Mouse (Mus musculus): ENCODE results near the gene Mnat1.

Mnat1 gene

GRCm38 (mm10) chr12:73160341-73160740, 36.8 kb downstream of the Mnat1 start:
- Histone ChIP-seq H3K27me3 (ENCODE audit: insufficient read depth, low read length) (no peaks in the 10 kb centered on the region), H3K36me3 (ENCODE audit: insufficient read depth, low read length) (peaks cover under 1% of the 10 kb centered on the region; the same call in 1 of the 2 replicates), H3K9me3 (ENCODE audit: low read length) (peaks cover under 1% of the 10 kb centered on the region; the same call in 1 of the 2 replicates), H3K4me3 (replicated peaks; ENCODE audit: low read length) (no peak overlapping the region), H3K4me1 (replicated peaks; ENCODE audit: low read depth, low read length) (peaks cover 12% of the 10 kb centered on the region)
- TF ChIP-seq CTCF (conservative IDR thresholded peaks at IDR 0.05; ENCODE audit: low read length) (no peak), NANOG (IDR thresholded peaks at IDR 0.05; ENCODE audit: borderline replicate concordance, low read length) (no peak), POU5F1 (IDR thresholded peaks at IDR 0.05; ENCODE audit: borderline replicate concordance, low read length) (no peak)

DNA sequence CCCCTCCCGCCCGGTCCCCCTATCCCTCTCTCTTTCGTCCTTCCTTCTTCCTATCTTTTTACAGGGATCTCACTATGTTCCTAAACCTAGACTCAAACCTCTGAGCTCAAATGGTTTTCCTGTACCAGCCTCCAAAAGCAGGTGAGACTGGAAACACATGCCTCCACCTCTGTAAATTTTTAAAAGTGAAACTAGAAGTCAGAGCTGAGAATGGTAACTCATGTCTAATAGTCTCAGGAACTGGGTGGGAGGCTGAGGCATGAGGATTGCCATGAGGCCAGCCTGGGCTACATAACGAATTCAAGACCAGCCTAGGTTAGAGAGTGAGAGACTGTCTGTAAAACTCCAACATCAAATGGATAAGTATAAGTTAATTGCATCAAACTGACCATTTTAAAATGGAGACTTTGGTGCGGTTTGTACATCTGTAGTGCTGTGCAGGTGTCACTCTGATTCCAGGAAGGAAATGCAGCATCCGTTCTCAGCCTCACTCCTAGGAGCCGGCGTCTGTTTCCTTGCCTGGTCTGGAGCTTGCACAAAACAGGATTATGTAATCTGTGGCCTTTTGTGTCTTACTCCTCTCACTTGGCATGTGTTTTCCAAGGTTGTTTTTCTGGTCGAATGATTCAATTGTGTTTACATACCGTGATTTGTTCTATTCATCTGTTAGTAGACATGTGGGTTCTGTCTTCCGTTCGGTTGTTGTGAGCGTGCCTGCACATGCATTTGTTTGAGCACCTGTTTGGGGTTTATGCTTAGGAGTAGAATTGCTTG, 39.1 kb downstream of the Mnat1 start:
- TF ChIP-seq POU5F1 (IDR thresholded peaks at IDR 0.05; ENCODE audit: borderline replicate concordance, low read length) (no peak), CTCF (conservative IDR thresholded peaks at IDR 0.05; ENCODE audit: low read length) (no peak), NANOG (IDR thresholded peaks at IDR 0.05; ENCODE audit: borderline replicate concordance, low read length) (no peak)

DNA sequence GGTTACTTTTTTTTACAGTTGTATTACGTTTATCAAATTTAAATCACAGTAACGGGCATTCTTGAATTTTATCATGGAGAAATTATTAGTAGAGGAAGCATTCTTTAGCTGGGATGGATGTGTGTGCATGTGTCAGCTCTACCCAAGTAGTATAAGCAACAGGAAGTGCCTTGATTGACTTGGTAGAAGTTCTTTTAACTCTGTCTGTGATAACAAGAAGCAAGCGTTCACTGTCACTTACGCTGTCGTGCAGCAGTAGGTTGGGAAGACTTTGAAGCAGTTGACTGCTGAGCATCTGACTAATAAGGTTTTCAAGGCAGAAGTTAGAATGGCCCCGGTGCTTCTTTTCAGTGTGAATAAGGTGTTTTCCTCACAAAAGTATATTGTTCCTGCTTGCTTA, 47.3 kb downstream of the Mnat1 start:
- peaks cover 37% of the 10 kb centered on the region for H3K36me3 ChIP-seq (ENCODE audit: insufficient read depth, low read length)
- peaks cover 2% of the 10 kb centered on the region for H3K9me3 ChIP-seq (ENCODE audit: low read length)
- H3K27me3 ChIP-seq (ENCODE audit: insufficient read depth, low read length), result no peaks in the 10 kb centered on the region
- TF ChIP-seq CTCF (conservative IDR thresholded peaks at IDR 0.05; ENCODE audit: low read length), result no peak
- no peak for TF ChIP-seq POU5F1 (IDR thresholded peaks at IDR 0.05; ENCODE audit: borderline replicate concordance, low read length)
- no peak for TF ChIP-seq NANOG (IDR thresholded peaks at IDR 0.05; ENCODE audit: borderline replicate concordance, low read length)
- no peak overlapping the region for H3K4me3 ChIP-seq (replicated peaks; ENCODE audit: low read length)
- peaks cover 7% of the 10 kb centered on the region for H3K4me1 ChIP-seq (replicated peaks; ENCODE audit: low read depth, low read length)

More for the DNA sequence above, 39.1 kb downstream of the Mnat1 start:
- Histone ChIP-seq H3K36me3 (ENCODE audit: insufficient read depth, low read length) (peaks cover 5% of the 10 kb centered on the region; the same call in 1 of the 2 replicates), H3K9me3 (ENCODE audit: low read length) (peaks cover 6% of the 10 kb centered on the region), H3K4me3 (replicated peaks; ENCODE audit: low read length) (no peak overlapping the region), H3K4me1 (replicated peaks; ENCODE audit: low read depth, low read length) (peaks cover 18% of the 10 kb centered on the region), H3K27me3 (ENCODE audit: insufficient read depth, low read length) (no peaks in the 10 kb centered on the region)

DNA sequence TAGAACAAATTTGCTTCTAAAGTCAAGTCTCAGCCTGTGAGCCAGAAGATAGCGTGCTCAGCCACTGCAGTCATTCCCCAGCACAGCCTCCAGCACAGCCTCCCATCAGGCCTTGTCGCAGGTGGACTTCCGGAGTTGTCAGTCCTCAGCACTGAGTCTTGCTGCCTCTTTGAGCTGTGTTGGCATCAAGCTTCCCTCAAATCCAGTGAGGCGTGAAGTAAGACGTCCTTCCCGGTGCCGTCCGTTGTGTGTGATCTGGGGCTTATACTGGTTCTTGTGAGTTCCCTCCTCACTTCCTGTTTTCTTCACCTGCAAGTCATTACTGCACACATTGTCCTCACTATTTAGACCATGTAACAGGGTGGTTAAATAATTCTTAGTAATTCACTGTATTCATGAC, 60.4 kb downstream of the Mnat1 start:
- Histone ChIP-seq H3K36me3 (ENCODE audit: insufficient read depth, low read length) (peaks cover 30% of the 10 kb centered on the region), H3K4me1 (replicated peaks; ENCODE audit: low read depth, low read length) (no peaks in the 10 kb centered on the region), H3K4me3 (replicated peaks; ENCODE audit: low read length) (no peak overlapping the region), H3K9me3 (ENCODE audit: low read length) (no peaks in the 10 kb centered on the region), H3K27me3 (ENCODE audit: insufficient read depth, low read length) (no peaks in the 10 kb centered on the region)
- TF ChIP-seq POU5F1 (IDR thresholded peaks at IDR 0.05; ENCODE audit: borderline replicate concordance, low read length), result no peak
- no peak for TF ChIP-seq CTCF (conservative IDR thresholded peaks at IDR 0.05; ENCODE audit: low read length)
- TF ChIP-seq NANOG (IDR thresholded peaks at IDR 0.05; ENCODE audit: borderline replicate concordance, low read length), result no peak

- no peak for TF ChIP-seq POU5F1 (IDR thresholded peaks at IDR 0.05; ENCODE audit: borderline replicate concordance, low read length)
- no peak for TF ChIP-seq CTCF (conservative IDR thresholded peaks at IDR 0.05; ENCODE audit: low read length)
- no peak for TF ChIP-seq NANOG (IDR thresholded peaks at IDR 0.05; ENCODE audit: borderline replicate concordance, low read length)
- Histone ChIP-seq H3K9me3 (ENCODE audit: low read length) (no peaks in the 10 kb centered on the region), H3K4me3 (replicated peaks; ENCODE audit: low read length) (no peak overlapping the region), H3K36me3 (ENCODE audit: insufficient read depth, low read length) (peaks cover 14% of the 10 kb centered on the region), H3K4me1 (replicated peaks; ENCODE audit: low read depth, low read length) (no peaks in the 10 kb centered on the region), H3K27me3 (ENCODE audit: insufficient read depth, low read length) (no peaks in the 10 kb centered on the region)
Observed at GRCm38 (mm10) chr12:73197363-73197762, 73.8 kb downstream of the Mnat1 start.

- H3K4me3 ChIP-seq (replicated peaks; ENCODE audit: low read length), result no peak overlapping the region
- H3K36me3 ChIP-seq (ENCODE audit: insufficient read depth, low read length), result peaks cover 14% of the 10 kb centered on the region
- TF ChIP-seq NANOG (IDR thresholded peaks at IDR 0.05; ENCODE audit: borderline replicate concordance, low read length) (no peak), CTCF (conservative IDR thresholded peaks at IDR 0.05; ENCODE audit: low read length) (no peak), POU5F1 (IDR thresholded peaks at IDR 0.05; ENCODE audit: borderline replicate concordance, low read length) (no peak)
- no peaks in the 10 kb centered on the region for H3K27me3 ChIP-seq (ENCODE audit: insufficient read depth, low read length)
- no peaks in the 10 kb centered on the region for H3K4me1 ChIP-seq (replicated peaks; ENCODE audit: low read depth, low read length)
- no peaks in the 10 kb centered on the region for H3K9me3 ChIP-seq (ENCODE audit: low read length)
Observed at GRCm38 (mm10) chr12:73198451-73198850, 74.9 kb downstream of the Mnat1 start.

- Histone ChIP-seq H3K4me3 (replicated peaks; ENCODE audit: low read length) (no peak overlapping the region), H3K4me1 (replicated peaks; ENCODE audit: low read depth, low read length) (no peaks in the 10 kb centered on the region), H3K36me3 (ENCODE audit: insufficient read depth, low read length) (peaks cover 14% of the 10 kb centered on the region), H3K27me3 (ENCODE audit: insufficient read depth, low read length) (no peaks in the 10 kb centered on the region), H3K9me3 (ENCODE audit: low read length) (no peaks in the 10 kb centered on the region)
- TF ChIP-seq NANOG (IDR thresholded peaks at IDR 0.05; ENCODE audit: borderline replicate concordance, low read length) (no peak), POU5F1 (IDR thresholded peaks at IDR 0.05; ENCODE audit: borderline replicate concordance, low read length) (no peak), CTCF (conservative IDR thresholded peaks at IDR 0.05; ENCODE audit: low read length) (no peak)
Observed at GRCm38 (mm10) chr12:73199375-73199774, 75.9 kb downstream of the Mnat1 start.

GRCm38 (mm10) chr12:73201587-73201986, 78.1 kb downstream of the Mnat1 start:
- Histone ChIP-seq H3K4me1 (replicated peaks; ENCODE audit: low read depth, low read length) (no peaks in the 10 kb centered on the region), H3K27me3 (ENCODE audit: insufficient read depth, low read length) (no peaks in the 10 kb centered on the region), H3K9me3 (ENCODE audit: low read length) (no peaks in the 10 kb centered on the region), H3K36me3 (ENCODE audit: insufficient read depth, low read length) (peaks cover 5% of the 10 kb centered on the region; the same call in 1 of the 2 replicates), H3K4me3 (replicated peaks; ENCODE audit: low read length) (no peak overlapping the region)
- TF ChIP-seq NANOG (IDR thresholded peaks at IDR 0.05; ENCODE audit: borderline replicate concordance, low read length) (no peak), POU5F1 (IDR thresholded peaks at IDR 0.05; ENCODE audit: borderline replicate concordance, low read length) (no peak), CTCF (conservative IDR thresholded peaks at IDR 0.05; ENCODE audit: low read length) (no peak)

Data from E14TG2a.4 (cell line).